Mouse (Mus musculus): ENCODE data around the gene Six4.
"Not testable (repeated sequence)": the region's sequence is repeated elsewhere in the genome, so short reads cannot be mapped to it uniquely, and the experiment has no call there.

Six4 gene

DNA sequence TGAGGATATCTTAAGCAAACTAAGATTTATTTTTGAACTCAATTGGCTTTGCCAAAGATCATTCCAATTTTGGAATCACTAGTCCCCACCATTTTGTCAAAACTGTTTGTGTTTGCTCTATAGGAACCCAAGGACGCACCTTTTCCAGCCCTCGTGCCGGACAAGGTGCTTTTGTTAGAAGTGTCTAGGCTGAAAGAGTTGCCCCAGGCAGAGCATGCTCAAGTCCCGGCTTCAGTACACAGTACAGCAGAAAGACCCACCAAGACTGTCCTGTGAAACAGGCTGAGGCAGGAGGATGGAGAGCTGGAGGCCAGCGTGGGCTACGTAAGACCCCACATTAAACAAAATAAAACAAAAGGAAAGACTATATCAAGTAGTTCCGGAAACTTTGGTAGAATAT is 26.2 kb downstream of the Six4 start:
- DNase-seq: no peak

DNA sequence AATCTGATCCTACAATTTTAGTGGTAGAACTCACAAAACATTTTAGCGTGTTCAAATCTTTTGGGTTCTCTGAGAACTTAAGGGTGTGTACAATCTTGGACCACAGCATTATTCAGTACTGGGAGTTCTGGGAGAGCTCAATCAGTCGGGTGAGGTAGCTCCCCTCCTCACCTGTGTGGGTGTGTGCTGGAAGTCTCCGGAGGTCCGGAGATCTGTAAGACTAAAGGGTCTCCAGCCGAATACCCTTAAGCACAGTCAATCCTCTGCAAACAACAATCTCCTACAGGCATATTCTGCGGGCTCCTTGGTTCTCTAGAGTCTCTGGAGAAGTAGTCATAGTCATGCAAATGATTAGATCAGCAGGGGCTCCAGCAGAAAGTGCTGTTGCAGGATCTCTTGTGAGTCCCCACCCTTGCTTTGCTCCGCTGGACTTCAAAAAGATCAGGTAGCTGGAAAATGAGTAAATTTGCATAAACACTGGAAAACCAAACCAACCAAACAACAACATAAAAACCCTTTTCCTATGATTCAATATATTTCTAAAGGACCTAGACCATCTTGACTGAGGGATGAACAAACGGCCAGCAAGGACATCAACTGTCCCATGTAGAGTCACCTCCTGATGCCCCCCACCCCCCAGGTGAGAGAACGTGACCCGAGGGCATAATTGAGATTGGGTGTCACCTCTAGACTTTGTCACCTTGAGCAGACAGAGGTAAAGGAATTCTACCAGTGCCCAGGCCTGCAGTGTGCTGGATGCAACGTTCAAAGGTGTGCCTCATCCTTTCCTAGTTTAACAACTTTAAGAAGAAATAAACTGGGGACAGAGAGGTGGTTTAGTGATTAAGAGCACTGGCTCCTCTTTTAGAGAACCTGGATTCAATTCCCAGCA is 27.3 kb downstream of the Six4 start:
- no peak for DNase-seq

DNA sequence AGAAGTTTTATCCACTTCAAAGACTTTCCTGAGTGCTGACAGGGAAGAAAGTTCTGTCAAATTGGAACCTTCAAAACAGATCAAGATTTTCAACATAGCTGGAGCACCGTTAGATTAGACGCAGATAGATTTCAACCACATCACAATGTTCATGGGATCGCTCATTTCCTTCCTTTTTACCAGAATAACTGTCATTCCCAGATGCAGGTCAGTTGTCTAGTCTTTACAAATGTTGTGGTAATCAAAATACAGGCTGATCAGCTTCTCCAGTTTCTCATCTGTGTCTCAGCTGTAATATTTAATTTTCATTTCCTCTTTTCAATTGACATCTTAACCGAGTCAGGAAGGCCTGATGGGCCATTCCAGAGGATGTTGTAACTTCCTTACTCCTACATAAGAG is 29.5 kb downstream of the Six4 start:
- DNase-seq: no peak

DNA sequence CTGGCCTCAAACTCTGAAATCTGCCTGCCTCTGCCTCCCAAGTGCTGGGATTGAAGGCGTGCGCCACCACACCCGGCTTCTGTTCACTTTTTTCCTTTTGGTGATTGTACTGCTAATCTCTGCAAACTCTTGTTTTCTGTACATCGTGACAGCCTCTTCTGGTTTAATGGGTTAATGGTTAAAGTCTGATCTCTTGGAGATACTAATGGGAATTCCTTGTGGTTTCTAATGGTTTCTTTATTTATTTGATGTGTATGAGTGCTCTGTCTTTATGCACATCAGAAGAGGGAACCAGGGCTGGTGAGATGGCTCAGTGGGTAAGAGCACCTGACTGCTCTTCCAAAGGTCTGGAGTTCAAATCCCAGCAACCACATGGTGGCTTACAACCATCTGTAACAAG is 31.4 kb downstream of the Six4 start:
- DNase-seq: not testable (repeated sequence)

DNA sequence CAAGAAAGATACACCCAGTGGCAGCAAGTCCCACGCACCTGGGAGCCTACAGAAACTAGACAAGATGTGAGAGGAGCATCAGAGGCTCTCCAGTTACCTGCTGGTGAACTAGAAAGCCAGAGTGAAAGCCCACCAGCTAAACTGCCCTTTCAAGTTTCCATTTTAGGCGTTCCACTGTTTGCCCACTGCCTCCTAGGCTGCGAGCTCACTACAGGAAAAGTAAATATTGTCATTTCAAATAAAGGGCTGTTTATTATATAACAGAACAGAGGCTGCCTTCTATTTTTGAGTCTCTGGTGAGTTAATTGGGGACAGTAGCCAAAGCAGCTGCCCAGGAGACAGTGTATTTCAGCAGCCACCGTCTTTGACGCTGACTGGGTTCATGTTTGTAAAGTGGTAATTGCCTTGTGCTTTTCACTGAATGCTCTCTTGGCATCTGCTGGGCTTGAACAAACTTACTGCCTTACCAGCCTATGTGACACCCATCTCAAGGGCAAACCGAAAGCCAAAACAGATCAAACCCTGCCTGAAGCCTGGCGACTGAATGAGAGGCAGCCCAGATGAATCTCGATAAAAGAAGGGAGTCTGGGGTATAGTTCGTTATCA is 52.3 kb downstream of the Six4 start:
- no peak for DNase-seq

DNA sequence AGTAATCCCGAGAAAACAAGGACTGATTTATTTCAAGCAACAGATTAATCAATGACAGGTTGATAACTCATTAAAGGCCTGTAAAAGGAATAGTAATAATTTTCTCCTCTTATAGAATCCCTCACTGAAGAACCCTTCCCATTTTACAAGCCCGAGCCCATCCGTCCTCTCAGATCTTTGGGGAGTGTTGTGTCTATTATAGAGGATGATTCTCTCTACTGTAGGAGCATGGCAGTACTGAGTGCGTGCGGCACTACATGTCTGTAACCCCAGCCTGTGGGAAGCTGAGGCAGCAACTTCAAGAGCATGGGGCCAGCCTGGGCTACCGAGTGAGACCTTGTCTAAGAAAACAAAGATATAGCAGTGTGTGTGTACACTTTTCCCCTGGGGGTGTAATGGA is 55.8 kb downstream of the Six4 start:
- no peak for DNase-seq

DNA sequence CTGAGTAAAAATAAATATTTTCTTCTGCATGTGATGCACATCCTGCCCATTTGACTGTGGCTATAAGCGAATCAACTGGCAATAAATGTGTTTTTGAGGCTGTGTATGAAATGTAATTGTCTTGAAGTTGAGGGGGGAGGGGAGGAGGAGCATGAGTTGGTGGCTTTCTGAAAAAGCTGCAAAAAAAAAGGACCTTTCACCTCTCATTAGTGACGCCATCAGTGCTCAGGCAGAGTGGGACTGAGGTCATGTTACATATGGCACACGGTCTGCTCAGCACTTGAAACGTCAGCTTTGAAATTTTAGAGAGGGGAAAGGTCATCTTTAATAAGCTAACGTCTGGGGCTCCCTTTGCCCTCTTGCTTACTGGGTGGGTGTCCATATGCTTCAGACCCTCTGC is 57.8 kb downstream of the Six4 start:
- DNase-seq: no peak

DNA sequence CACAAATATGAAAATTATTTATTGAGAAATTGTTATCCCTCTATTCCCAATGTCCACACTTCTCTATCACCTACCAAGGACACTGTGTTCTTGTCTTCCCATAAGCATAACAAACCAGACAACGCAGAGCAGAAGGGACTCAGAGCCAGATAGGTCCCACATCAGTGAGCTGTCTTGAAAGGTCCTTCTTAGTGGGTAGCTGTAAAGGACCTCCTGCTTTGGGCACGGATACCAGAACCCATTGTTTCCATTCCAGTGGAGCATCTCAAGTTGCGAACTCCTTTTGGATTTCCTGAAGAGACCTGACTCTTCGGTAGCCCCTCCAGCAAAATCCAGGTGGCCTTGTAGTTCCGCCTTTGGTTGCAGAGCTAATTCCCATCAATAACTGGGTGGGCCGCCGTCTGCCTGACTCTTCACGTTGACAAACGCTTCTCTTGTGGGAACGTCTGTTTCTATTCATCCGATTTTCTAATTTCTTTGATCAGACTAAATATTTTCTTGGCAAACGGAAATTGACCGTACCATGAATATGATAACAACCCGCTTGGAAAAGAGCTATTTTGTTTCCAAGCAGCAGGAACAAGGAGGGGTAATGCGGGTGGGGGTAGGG is 58.6 kb downstream of the Six4 start:
- no peak for DNase-seq

DNA sequence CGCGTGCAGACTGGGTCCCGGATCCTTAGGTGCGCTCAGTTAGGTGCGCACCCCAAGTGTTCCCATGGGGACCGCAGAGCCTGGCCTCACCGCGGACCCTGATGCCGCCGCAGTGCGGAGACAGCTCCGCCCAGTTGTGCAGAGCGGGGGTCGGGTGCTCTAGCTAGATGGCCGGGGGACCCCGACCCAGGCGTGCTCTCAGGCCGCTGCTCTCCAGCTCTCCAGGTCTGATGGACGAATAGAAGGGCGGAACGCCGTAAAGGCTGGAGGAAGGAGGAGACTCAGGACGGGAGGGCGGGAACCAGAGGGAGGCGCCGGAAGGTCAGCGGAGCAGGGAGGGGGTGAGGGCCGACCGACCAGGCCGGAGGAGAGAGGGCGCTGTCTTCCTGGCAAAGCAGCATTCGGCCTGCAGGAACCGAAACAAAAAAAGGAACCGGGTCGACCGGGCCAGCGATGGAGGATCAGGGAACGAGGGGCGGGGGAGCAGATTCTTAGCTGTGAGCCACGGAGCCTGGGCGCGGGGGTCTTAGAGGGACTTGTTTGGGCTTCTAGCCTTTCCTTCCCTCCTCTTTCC is 59.5 kb downstream of the Six4 start, which contains the start of gene Six1:
Gene Six1, minus strand, starts transcription at position 220 of the 574 bp plus-strand sequence.
- DNase-seq: peak; percentile 23

DNA sequence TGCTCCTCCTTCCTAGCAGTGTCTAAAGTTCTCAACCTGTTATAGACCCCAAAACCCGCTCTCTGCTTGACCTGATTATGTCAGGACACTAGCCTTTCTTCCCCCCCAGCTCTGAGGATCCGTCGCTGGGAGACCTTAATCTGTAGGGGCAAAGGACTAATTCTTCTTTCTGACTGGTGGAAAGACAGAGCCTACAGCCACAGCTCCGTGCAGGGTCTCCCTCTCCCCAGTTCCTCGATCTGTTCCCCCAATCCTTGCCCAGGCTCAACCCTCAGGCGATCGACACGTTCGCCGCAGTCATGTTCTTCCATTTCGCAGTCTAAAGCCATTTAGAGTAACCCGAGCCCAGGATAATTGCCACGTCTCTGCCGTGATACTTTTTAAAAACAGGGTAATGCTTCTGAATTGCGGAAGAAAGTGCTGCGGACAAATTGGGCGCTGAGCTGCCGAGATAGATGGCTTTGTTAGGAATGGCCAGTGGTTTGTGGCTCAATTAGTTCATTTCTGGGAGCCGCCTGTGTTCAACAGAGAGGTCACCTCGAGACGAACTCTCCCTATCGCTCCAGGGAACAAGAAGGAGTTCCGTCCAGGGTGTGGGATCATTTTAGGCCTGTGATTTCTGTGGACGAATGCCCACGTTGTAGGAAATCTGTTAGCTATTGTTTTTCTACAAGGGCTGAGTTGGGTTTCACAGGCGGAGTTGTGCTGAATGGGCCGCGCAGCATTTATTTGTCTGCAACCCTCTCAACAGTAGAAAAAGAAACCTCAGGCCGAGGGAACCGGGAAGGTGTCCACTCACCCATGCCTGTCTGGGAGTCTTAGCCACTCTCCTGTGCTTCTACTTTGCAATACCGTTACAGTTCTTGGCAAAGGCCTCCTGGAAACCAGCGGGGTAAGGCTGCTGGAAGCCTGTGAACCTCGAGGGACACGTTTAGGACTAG is 60.3 kb downstream of the Six4 start:
- DNase-seq: no peak

DNA sequence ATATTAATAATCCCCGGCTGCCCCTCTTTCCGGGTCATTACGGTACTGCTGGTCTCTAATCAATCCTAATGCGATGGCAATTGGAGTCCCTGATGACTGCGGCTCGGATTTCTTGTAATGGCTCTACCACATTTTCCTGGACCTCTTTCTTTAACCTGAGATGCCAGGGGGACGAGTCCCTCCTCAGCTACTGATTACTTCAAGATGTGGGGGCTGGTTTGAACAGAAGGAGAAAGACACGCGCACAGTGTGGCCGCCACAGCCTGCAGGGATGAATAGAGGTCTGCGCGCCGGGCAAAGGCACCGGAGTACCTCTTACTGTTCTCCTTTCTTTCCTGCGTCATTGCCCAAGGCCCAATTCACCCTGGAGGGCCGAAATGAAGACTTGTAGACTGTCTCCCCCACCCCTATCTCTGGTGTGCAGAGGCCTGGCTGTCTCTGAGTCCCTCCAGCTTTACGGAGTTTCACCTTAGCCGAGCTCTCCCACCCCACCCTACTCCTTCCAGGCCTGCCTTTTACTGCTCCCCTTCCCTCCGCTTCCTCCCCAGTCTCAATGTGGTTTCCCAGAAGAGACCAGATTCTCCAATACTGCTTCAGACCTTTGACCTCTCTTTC is 61.1 kb downstream of the Six4 start:
- DNase-seq: no peak

DNA sequence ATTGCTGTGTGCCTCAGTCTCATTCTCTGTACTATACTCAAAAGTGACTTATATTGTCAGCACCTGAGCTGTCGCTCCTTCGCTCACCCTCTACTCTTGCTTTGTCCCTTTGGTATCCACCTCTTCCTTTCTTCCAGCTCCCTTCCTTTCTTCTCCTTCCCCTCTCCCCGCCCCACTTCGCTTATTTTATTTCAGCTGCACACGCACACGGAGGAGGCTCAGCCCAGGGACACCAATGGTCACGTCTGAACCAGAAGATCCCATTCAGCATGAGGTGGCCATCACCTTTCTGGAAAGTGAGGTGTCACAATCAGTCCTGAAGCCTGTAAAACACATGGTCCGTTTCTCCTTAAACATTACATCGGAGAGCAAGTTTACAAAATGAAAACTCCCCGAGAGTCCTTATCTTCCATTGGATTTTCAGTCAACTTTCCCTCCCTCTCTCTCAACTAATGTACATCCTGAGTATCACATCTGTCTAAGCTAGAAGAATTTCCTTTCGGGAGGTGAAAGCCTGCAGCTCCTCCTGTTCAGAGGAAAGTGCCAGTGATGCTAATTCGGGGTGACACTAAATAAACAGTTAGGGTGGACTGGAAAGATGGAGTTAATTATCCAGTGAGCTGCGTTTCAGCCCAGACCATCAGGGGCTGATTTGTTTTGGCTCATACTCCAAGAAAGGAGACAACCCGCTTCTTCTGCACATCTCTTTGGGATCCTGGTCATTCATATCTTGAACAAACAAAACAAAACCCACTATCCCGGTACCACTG is 62.3 kb downstream of the Six4 start:
- no peak for DNase-seq

DNA sequence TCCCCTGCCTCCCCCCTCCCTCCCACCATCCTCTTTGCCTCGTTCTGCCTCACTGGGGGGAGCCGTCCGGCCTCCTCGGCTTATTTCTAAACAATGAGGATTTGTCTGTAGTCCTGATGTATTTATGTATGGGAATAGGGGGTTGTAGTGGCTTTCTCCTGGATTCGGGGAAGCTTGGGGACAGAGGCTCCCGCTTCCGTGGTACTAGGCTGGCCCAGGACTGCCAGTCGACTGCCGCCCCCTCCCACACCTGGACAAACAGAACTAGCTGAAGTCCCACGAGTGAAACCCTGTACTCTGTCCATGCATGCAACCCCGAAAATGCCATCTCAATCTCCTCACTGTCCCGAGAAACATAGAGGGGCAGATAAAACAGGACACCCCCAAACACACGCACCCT is 63.0 kb downstream of the Six4 start:
- no peak for DNase-seq

All from right cerebral cortex, postnatal 4 days (tissue).